Mouse (Mus musculus) CD4-positive helper T cell, adult 2 months (primary cell): Measurements from ENCODE around the gene Grn.
A peak's percentile ranks its signal among the peaks of the same experiment; 100 is the strongest.

ENCODE experiments used
- DNase-seq: peaks from one replicate; pipeline ENCODE4 v3.0.0-alpha.2; 2012; ENCODE audit warnings: low read depth, missing footprints, low spot score

Grn gene

DNA sequence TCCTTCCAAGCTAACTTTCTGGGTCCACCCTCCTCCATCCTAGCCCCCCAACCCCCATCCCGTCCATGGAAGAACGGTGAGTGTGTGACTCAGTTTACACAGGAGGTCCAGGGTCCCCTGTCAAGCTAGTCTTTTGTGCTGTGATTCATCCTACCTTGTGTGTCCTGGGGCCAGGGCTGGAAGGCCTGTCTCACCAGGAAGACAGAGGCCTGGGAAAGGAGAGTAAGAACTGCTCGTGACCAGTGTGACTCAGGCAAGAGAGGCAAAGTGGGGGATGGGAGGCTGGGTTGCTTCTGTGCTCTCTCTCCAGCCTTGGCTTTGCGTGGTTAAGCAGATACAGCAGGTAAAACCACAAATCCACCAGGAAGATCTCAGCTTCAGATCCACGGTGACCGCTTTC is 5.4 kb upstream of the Grn start:
- DNase-seq = no peak

DNA sequence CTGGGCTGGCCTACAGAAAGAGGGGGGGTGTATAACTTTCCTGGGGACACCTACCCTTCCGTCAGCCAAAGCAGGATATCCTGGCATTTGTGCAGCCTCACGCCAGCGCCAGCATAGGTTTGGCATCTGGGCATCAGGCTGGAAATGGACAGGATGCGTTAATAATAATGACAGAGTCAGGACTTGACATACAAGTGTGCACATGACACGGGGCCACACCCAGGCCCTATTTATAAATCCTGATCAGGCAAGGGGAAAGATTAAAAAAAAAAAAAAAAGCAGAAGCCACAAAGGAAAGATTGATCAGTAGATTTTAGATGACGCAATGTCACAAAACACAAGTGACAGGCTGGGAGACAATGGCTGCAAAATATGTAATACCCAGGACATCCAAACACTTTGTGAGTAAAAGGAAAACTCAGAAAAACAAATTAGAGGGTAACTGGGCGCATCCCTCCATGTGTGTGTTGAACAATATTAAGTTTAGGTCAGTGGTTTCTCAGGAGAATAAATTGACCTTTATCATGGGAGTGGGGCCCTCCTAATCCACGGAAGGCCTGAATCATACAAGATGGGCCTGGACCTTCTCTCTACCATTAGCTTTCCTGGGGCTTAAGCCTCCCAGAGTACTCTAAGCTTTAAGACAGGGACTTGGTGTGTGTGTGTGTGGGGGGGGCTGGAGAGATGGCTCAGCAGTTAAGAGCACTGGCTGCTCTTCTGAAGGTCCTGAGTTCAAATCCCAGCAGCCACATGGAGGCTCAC is 4.4 kb upstream of the Grn start:
- DNase-seq = no peak

DNA sequence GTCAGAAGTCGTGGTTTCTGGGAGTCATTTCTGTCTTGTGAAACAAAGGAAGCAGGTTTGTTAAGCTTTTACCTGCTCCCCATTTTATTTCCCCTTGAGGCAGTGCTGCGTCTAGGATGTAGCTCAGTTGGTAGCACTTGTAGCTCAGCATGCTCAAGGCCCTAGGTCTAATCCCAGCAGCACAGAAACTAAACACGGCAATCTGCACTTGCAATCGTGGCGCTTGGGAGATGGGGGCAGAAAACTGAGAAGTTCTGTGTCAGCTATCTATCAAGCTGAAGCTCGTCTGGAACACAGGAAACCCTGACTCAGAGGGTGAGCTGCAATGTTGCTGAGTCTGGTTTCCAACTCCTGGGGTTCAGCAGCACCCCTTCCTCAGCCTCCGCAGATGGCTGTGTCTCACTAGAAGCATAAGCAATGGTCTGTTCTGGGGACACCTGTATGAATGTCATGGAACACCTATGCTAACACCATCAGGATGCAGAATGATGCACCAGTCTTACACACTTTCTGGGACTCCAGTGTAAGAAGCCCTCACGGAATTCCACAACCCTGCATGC is 1.1 kb upstream of the Grn start:
- DNase-seq = no peak

DNA sequence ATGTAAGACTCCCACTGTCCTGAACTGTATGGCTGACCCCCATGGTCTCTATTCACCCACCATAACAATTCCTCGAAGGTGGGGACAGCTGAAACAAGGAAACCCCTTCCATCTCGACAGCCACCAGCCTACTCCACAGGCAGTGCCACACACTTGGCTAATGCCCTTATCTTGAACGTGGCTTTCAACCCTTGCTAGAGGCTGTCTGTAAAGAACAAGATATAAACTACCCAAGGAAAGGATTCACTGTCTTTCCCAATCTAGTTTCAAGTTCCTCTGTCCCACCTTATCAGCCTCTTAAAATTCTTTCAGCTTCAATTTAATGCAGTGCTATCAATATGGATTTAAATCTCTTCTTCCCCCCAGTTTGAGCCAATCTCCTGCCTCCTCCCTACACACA is 564 bp upstream of the Grn start:
- DNase-seq = no peak

DNA sequence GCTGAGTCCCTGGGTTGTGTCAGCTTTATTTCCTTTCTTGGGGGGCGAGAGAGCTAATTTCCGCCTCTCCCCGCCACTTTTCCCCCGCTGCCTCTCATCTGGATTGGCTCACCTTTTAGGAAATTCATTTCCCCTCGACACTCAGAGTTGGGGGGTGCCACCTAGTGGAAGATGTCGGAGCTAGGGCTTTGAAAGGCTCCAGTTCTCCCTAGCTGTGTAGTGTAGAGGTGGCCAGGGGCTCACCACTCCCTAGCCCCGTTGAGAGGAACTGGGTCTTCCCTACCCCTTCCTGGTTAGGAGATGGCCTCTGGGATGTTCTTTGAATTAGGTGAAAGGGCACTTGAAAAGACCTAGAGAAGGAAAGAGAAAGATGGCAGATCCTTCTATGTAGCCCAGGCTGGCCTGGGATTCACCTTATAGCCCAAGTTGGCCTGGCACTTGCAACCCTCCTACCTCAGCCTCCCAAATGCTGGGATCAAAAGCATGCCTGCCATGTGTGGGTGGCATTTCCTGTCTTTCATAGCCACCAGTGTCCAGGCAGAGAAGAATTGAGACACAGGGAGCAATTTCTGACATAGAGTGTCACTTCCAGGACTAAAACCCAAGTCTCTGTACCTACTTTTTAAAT is 1.0 kb downstream of the Grn start:
- DNase-seq = peak; percentile 79

DNA sequence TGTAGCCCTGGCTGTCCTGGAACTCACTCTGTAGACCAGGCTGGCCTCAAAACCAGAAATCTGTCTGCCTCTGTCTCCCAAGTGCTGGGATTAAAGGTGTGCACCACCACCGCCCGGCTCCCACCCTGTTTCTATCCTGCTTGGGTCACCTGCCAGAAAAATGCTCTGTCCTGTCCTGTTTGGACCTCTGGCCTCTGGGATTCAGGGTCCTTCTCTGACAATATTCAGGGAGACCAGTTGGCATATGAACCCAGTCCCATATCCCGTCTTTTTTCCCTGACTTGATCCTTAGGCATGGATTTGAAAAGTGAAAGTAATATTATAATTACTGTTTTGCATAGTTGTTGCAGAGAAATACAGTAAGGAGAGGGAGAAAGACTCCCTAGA is 1.6 kb downstream of the Grn start:
- no peak for DNase-seq

DNA sequence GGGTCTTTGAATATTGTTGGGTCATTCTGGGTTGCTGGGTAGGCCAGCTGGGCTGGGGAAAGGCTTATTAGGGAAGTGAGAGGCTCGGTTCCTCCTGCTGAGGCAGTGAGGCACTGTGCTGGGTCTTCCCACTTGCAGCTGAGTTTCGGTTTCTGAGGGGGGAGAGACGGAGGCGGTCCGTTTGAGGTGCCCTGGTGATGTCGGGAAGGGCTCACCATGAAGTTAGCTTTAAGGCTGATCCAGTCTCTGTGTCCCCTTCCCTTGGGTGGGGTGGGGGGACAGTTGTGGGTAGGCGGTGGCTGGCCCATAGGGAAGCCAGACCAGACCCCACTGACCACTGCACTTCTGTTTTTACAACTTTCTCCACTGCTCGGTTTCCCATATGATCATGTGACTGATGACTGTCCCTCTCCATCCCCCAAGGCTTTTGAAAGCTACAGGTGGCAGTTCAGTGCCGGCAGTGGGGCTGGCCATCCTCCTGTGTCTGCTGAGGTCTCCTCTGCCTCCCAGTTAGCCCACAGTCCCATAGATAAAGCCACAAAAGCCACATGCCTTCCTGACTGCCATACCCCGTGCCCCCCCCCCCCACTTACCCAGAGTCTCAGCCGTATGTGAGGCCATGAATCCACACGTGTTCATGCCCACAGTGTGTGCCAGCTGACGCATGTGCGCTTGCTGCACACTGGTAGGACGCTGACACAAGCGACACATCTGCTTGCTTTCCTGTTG is 2.2 kb downstream of the Grn start:
- peak; percentile 59 for DNase-seq

DNA sequence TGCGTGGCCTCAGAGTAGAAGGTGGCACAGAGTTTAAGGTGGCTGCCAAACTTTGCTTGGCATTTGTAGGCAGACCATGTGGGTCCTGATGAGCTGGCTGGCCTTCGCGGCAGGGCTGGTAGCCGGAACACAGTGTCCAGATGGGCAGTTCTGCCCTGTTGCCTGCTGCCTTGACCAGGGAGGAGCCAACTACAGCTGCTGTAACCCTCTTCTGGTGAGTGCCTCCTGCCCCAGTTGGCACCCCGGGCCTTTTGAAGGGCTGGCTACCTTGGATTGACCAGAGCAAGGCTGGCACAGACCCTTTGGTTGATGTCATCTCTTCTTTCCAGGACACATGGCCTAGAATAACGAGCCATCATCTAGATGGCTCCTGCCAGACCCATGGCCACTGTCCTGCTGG is 2.8 kb downstream of the Grn start:
- DNase-seq = no peak

DNA sequence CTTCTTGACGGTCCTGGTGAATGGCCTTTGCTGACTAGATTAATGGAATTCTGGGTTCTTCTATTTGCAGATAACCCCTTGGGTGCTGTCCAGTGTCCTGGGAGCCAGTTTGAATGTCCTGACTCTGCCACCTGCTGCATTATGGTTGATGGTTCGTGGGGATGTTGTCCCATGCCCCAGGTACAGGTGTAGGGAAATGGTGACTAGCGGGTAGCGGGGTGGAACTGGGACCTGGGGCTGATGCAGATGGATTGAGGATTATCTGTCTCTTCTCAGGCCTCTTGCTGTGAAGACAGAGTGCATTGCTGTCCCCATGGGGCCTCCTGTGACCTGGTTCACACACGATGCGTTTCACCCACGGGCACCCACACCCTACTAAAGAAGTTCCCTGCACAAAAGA is 3.8 kb downstream of the Grn start:
- DNase-seq = no peak

DNA sequence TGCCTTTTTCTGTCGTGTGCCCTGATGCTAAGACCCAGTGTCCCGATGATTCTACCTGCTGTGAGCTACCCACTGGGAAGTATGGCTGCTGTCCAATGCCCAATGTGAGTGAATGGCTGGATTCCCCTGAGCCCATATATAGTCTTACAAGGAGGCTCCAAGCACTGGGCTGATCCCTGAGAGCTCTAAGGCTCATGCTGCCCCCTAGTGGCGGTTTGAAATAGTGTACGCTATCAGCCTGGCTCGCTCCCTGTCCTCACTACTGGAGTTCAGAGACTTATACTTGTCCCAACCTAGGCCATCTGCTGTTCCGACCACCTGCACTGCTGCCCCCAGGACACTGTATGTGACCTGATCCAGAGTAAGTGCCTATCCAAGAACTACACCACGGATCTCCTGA is 4.3 kb downstream of the Grn start:
- DNase-seq = peak; percentile 77

DNA sequence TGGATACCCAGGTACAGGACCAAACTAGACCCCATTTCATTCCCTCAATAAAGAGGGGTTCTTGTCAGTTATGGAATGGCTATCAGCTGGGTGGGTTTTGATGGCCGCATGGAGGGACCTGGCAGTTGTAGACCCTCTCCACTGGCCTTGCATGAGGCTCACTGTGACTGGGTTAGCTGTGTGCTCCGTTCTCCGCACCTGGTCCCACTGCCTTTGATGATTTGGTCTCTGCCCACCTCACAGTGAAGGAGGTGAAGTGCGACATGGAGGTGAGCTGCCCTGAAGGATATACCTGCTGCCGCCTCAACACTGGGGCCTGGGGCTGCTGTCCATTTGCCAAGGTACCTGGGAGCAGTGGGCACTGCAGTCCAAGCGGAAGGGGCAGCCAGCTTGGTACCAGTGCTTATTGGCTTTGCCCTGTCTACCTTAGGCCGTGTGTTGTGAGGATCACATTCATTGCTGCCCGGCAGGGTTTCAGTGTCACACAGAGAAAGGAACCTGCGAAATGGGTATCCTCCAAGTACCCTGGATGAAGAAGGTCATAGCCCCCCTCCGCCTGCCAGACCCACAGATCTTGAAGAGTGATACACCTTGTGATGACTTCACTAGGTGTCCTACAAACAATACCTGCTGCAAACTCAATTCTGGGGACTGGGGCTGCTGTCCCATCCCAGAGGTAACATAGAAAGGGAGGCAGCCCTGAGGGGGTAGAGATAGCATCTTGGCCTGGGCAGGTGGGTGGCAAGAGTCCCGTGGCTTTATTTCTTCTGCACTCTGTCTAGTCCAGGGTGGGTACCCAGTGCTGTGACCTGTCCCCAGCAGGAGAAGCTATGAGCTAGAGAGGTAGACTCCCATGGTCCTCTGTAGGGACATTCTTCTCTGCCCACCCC is 4.9 kb downstream of the Grn start:
- no peak for DNase-seq

DNA sequence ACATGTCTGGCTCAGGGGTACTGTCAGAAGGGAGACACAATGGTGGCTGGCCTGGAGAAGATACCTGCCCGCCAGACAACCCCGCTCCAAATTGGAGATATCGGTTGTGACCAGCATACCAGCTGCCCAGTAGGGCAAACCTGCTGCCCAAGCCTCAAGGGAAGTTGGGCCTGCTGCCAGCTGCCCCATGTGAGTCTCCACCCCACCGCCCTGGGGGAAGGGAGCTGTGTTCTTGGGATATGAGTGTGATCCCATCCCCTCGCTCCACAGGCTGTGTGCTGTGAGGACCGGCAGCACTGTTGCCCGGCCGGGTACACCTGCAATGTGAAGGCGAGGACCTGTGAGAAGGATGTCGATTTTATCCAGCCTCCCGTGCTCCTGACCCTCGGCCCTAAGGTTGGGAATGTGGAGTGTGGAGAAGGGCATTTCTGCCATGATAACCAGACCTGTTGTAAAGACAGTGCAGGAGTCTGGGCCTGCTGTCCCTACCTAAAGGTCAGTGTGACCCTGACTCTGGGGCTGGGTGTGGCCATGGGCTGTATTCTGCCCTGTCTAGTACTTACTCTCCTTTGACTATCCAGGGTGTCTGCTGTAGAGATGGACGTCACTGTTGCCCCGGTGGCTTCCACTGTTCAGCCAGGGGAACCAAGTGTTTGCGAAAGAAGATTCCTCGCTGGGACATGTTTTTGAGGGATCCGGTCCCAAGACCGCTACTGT is 5.8 kb downstream of the Grn start:
- no peak for DNase-seq

DNA sequence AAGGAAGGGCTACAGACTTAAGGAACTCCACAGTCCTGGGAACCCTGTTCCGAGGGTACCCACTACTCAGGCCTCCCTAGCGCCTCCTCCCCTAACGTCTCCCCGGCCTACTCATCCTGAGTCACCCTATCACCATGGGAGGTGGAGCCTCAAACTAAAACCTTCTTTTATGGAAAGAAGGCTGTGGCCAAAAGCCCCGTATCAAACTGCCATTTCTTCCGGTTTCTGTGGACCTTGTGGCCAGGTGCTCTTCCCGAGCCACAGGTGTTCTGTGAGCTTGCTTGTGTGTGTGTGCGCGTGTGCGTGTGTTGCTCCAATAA is 6.3 kb downstream of the Grn start:
- no peak for DNase-seq

DNA sequence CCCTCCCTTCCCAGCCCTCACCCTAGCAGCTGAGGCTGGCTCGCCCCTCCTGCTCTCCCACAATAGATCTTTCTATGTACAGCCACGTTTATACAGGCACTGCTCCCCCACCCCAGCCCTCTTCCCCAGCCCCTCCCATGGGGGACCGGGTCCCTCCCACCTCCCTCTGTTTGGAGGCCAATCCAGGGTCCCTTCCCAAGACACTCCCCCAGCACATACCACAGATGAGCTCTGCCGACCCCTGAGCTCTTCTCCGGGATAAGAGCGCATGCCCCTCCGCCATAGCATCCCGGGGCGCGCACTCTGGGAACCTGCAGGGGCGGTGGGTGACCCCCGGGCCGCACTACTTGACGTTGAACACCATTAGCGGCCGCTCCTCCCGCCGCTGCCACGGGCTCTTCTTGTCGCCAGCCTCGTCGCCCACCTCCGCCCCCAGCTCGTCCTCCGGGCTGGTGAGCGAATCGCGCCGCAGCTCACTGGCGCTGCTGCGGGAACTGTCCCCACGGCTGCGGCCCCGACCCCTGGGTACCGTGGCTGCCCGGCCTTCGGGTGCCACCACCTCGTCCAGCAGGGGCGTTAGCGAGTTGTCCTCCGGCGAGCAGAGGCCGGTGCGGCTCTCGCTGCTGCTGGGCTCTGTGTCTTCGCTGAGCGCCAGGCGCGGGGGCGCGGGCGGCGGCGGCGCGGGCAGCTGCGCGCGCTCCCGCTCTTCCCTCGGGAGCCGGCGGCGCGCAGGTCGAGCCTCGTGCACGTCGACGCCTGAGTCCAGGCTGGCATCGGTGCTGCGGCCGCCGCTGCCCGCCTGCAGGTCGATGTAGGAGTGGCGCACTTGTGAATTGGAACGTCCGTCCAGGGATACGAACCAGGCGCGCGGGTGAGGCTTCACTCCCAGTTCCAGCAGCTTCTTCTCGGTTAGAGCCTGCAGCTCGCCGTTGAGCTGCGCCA is 7.3 kb downstream of the Grn start:
- peak; percentile 20 for DNase-seq

DNA sequence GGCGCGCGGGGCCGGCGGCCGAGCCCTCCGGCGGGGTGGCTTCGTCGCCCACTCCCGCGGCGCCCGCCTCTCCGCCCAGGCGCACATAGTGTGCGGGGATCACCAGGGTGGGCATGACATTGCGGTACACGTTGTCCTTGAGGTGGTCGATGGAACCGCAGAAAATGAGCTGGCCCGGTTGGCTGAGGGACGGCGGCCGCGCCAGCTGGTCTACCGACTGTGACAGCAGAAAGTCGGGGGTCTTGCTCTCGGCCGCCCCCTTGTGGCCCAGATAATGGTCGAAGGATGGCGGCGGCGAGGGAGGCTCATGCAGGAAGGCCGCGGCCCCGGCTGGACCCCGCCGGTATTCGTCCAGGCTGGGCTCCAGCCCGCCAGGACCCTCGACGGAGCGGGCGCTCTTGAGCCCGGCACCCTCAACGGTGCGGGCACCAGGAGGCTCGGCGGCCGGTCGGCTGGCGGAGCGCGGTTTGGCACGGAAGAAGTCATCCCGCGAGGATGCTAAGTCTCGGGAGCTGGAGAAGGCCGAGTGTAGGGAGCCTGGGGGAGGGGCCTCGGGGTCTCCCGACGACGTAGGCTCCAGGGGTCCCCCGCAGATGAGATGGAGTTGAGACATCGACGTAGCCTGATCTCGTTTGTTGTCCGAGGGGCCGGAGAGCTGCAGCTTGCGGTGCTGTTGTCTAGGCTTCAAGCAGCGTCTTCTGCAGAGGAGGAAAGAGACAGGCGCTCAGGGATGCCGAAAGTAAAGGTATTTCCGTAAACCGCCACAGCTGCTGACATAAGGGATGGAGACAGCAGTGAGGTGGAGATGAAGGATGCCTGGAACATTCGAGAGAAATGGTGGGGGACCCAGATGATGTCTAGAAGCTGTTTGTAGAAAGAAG is 8.3 kb downstream of the Grn start:
- peak; percentile 58 for DNase-seq

DNA sequence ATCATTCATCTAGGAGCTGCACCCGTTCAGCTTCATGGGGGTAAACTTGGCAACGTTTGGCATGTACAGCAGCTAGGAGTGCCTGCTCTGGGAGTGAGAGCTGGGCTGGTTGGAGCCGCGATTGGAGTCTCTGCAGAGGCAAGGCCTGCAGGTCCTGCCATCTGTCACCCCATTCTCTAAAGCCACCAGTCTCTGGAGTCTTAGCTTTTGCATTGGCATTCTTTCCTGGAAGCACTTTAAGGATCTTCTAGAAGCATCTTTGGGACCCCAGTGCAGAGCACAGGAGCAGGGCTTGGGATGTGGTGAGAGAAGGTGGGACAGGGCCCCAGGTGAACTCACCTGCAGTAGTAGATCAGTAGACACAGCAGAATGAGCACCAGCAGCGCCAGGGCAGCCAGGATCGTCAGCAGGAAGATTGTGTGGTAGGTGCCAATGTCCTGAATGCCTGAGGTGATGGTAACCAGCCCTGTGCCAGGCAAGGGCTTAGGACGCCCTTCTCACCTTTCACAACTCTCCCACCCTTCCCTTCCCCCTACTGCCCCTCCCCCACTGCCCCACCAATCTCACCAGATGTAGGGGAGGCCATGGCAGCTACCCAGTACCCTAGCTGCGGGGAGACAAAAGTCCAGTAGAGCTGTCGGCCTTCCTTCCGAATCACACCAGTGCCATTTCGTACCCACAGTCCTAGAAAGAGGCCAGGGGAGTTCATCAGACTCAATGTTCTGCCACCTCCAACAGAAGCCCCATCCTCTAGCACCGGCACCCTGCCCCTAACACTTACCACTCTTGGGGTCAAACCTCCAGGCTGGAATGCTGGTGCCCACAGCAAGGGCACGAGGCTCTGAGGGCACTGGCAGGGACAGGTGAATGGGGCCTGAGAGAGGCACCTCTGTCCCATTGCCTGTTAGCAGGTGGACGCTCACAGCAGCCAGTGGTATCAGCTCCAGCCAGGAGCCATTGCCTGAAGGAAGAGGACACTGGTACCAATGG is 9.3 kb downstream of the Grn start:
- DNase-seq = no peak

DNA sequence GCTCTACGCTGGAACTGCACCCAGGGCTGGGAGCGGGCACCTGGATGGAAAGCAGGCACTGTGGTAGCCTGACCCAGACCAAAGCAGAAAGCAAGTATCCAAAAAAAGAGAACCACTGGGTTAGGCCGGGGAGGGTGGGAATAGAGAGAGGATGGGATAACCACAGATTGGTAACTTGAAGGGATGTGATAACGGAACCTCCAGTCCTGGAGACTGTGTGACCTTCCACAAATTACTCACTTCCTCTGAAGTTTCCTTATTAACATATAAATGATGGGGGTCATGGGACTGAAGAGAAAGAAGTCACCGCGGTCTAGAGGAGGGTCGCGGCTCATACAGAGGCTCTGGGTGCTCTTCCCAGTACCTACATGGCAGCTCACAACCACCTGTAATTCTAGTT is 10.1 kb downstream of the Grn start:
- DNase-seq = no peak

DNA sequence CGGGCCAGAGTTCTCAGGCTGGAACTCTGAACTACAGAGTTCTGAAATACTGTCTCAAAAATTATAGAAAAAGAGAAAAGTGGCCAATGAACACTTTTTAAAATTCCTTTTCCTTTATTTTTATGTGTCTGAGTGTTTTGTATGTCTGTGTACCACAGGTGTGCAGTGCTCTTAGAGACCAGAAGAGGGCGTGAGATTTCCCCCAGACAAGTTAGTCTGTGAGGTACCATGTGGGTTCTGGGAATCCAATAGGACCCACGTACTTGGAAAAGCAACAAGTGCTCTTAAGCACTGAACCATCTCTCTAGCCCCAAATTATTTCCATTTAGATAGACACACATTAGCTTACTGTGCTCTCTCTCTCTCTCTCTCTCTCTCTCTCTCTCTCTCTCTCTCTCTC is 11.3 kb downstream of the Grn start:
- DNase-seq = no peak
